Mouse (Mus musculus): ENCODE results near the gene Gm7951. TPM values are rescaled to one million over a fixed set of nuclear protein-coding genes. Genes with fewer than 3 reads are reported as not detected.
"Not testable (repeated sequence)": the region's sequence is repeated elsewhere in the genome, so short reads cannot be mapped to it uniquely, and the experiment has no call there.

Gene Gm7951
- not detected in 2 replicates for polyA plus RNA-seq (2015; fragmentation: Nextera tagmentation; extraction: Ambion mirVana)

GRCm38 (mm10) chr14:42117269-42117668, at the start of gene Gm7951:
TSS of gene Gm7951 (minus strand) at chr14:42117369.
- not testable (repeated sequence) for H3K27me3 ChIP-seq (replicated peaks); H3K4me3 ChIP-seq; H3K36me3 ChIP-seq (replicated peaks); ATAC-seq (replicated peaks); H3K9ac ChIP-seq; H3K9me3 ChIP-seq; H3K4me2 ChIP-seq; H3K27ac ChIP-seq; H3K4me1 ChIP-seq
- WGBS: 73% methylated on average over 1 of the region's 2 CpGs

DNA sequence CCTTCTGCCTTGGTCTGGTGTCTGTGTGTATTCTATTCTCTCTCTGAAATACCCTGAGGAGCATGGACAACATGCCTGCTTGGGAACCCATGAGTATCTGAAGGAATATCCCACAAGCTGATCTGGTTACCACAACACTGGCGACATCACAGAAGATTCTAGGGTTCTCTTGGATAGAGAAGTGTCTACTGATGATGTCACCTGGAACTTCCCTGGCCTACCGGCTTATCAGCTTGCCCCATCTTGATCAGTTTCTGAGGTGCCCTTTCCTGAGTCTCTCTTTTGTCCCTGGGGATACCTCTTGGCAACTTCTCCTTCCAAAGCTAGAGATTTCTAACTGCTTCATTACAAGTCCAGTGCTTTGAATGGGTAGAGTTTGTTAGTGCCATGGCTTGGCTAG, 45.4 kb upstream of the Gm7951 start, which contains the start of gene Gm17027:
Gm17027 (minus strand) TSS at position 101 of the 400 bp plus-strand sequence.
- not testable (repeated sequence) for H3K27ac ChIP-seq; H3K9me3 ChIP-seq; ATAC-seq (replicated peaks); H3K4me2 ChIP-seq; H3K4me1 ChIP-seq; H3K36me3 ChIP-seq (replicated peaks); H3K4me3 ChIP-seq; H3K27me3 ChIP-seq (replicated peaks); H3K9ac ChIP-seq
- 79% methylated on average over 2 of the region's 2 CpGs for WGBS

DNA sequence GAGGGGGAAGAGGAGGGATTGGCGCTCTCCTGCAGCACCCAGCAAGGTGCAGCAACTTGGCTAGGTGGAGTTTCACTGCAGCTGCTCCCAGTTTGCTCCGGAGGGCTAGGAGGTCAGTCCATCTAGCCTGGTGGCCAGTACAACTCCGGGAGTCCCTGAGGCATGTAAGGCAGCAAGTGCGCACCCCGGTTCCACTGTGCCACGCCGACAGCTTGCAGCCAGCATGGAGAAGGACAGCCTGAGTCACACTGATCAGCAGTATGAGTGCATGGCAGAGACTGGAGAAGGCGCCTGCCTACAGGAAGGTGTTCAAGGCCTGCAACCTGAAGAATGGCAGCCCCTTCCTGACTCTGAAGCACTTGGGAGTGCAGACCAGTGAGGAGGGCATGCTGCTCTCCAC, 17.4 kb upstream of the Gm7951 start:
- ATAC-seq (replicated peaks); H3K27ac ChIP-seq; H3K36me3 ChIP-seq (replicated peaks); H3K9ac ChIP-seq; H3K9me3 ChIP-seq; H3K4me1 ChIP-seq; H3K27me3 ChIP-seq (replicated peaks); H3K4me2 ChIP-seq; H3K4me3 ChIP-seq: not testable (repeated sequence)
- WGBS: 81% methylated on average over 7 of the region's 8 CpGs

- H3K9me3 ChIP-seq; H3K36me3 ChIP-seq (replicated peaks); H3K27ac ChIP-seq; H3K27me3 ChIP-seq (replicated peaks); ATAC-seq (replicated peaks); H3K9ac ChIP-seq; H3K4me1 ChIP-seq; H3K4me2 ChIP-seq; H3K4me3 ChIP-seq: not testable (repeated sequence)
- 53% methylated on average over 11 of the region's 14 CpGs for WGBS
These were observed 16.6 kb upstream of the Gm7951 start for GRCm38 (mm10) chr14:42133806-42134205.

Other genes starting within 250 kb of the Gm7951 start
- not detected in 2 replicates for gene Gm7980, start 210.1 kb downstream of the Gm7951 start, polyA plus RNA-seq (2015; fragmentation: Nextera tagmentation; extraction: Ambion mirVana)
- gene 1700049E17Rik1, start 192.4 kb downstream of the Gm7951 start, polyA plus RNA-seq (2015; fragmentation: Nextera tagmentation; extraction: Ambion mirVana): not detected in 2 replicates
- not detected in 2 replicates for gene 1700024B05Rik, start 173.4 kb downstream of the Gm7951 start, polyA plus RNA-seq (2015; fragmentation: Nextera tagmentation; extraction: Ambion mirVana)
- gene Gm6401, start 149.4 kb downstream of the Gm7951 start, polyA plus RNA-seq (2015; fragmentation: Nextera tagmentation; extraction: Ambion mirVana): not detected in 2 replicates
- gene Gm3543, start 134.0 kb downstream of the Gm7951 start, polyA plus RNA-seq (2015; fragmentation: Nextera tagmentation; extraction: Ambion mirVana): not detected in 2 replicates
- not detected in 2 replicates for gene Gm17027, start 45.3 kb upstream of the Gm7951 start, polyA plus RNA-seq (2015; fragmentation: Nextera tagmentation; extraction: Ambion mirVana)
- gene Gm3573, start 73.4 kb upstream of the Gm7951 start, polyA plus RNA-seq (2015; fragmentation: Nextera tagmentation; extraction: Ambion mirVana): not detected in 2 replicates
- not detected in 2 replicates for gene Gm17026, start 142.7 kb upstream of the Gm7951 start, polyA plus RNA-seq (2015; fragmentation: Nextera tagmentation; extraction: Ambion mirVana)
- not detected in 2 replicates for gene Gm9611, start 180.0 kb upstream of the Gm7951 start, polyA plus RNA-seq (2015; fragmentation: Nextera tagmentation; extraction: Ambion mirVana)
- gene Gm7995, start 192.8 kb upstream of the Gm7951 start, polyA plus RNA-seq (2015; fragmentation: Nextera tagmentation; extraction: Ambion mirVana): not detected in 2 replicates

Measured in midbrain, embryonic 15.5 days (tissue).